Mouse (Mus musculus) embryonic fibroblast, embryonic 13.5 days (primary cell): ENCODE results near the gene Kazn.

ENCODE experiments used
- CTCF ChIP-seq: IDR thresholded peaks from 2 replicates; pipeline ENCODE4 v1.5.1; 2011; ENCODE audit warnings: mild to moderate bottlenecking, control low read depth, low read length, moderate library complexity, borderline replicate concordance; ENCODE audit not compliant: insufficient read depth
- POLR2A ChIP-seq: IDR thresholded peaks from 2 replicates; pipeline ENCODE4 v1.6.1; 2011; ENCODE audit warnings: low read depth, mild to moderate bottlenecking, control low read depth, low read length, moderate library complexity

DNA sequence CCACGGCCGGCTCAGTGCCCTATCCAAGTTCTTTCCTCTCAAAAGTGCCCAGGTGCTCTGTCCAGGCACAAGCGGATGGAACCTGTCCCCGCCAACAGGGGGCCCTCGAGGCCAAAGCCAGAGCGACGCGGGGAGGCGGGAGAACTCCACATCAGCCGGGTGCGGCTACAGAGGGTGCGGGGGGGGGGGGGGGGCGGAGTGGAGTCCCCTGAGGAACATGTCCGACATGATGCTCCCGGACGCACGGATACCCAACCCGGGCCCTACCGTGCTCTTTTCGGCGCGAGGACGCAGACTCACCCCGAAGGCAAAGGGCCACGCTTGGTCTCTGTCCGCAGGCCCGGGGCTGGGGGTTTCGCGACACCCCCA lies 155.5 kb downstream of the Kazn start:
- TF ChIP-seq CTCF (peak; percentile 51), POLR2A (no peak)
